Mouse (Mus musculus): ENCODE measurements around the gene Stk32c. TPM values are rescaled to one million over a fixed set of nuclear protein-coding genes. Genes with fewer than 3 reads are reported as not detected.

Gene Stk32c
- polyA plus RNA-seq, 2 experiments = 0.12 TPM; not detected in 1

DNA sequence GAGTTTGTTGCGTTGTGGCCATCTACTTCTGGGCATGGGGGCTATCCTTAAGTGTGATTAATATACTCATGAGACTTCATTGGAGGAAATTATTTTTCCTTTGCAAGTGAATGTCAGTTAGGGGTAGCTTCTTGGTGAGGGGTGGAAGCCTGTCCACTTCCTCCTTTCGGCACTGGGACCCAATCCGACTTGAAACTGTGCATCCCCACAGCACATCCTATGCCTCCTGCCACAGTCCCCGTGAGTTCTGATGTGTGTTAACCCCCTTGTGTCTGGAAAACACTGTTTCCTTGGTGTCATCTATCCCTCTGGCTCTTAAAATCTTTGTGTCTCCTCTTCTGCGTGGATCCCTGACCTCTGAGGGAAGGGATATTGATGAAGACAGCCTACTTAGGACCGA lies 11.9 kb downstream of the Stk32c start:
- H3K9ac ChIP-seq (replicated peaks) = no peak overlapping the region
- H3K4me2 ChIP-seq (ENCODE audit: low read depth) = no peak overlapping the region
- no peaks in the 10 kb centered on the region for H3K27me3 ChIP-seq (ENCODE audit: control insufficient read depth, insufficient read depth, low read length)
- DNase-seq (ENCODE audit: low read depth in 3 of 3, low spot score in 3 of 3) (no peak), ATAC-seq (ENCODE audit: insufficient read depth) (no peak)
- no peak overlapping the region for H3K4me3 ChIP-seq (ENCODE audit: insufficient read depth in 1 of 2, low read depth in 2 of 2, low read length in 2 of 2)
- TF ChIP-seq CTCF (IDR thresholded peaks at IDR 0.05; ENCODE audit: low read depth) (no peak), EP300 (IDR thresholded peaks at IDR 0.05; ENCODE audit: low read depth) (no peak)
- no peaks in the 10 kb centered on the region for H3K36me3 ChIP-seq (replicated peaks; ENCODE audit: control insufficient read depth, insufficient read depth, low read depth)
- H3K4me1 ChIP-seq (replicated peaks; ENCODE audit: control insufficient read depth in 2 of 2, insufficient read depth in 2 of 2, low read length in 1 of 2) = no peaks in the 10 kb centered on the region
- H3K9me3 ChIP-seq (ENCODE audit: control insufficient read depth, low read length) = no peaks in the 10 kb centered on the region
- 32% methylated on average over 6 of the region's 6 CpGs for WGBS (ENCODE audit: insufficient replicate concordance)
- no peak overlapping the region for H3K27ac ChIP-seq

DNA sequence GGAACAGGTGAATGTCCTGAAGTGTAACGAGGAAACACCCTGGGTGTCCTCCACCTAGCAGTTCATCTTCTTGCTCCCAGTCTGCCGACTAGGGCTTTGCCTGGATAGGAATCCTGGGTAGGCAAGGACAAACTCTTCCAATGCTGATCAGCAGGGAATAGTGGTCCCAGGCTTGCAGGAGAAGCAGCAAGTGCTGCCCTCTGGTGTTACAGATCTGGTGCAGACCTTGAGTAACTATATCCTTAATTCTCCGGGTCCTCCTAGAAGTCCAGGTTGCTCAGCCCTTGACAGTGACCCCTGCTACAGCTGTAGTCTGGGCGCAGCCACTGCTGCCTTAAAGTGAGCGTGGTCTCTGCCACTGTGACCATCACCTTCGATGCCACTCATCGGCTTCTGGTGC lies 13.0 kb downstream of the Stk32c start:
- Histone ChIP-seq H3K4me1 (replicated peaks; ENCODE audit: control insufficient read depth in 2 of 2, insufficient read depth in 2 of 2, low read length in 1 of 2) (no peaks in the 10 kb centered on the region), H3K9me3 (ENCODE audit: control insufficient read depth, low read length) (no peaks in the 10 kb centered on the region), H3K27ac (no peak overlapping the region), H3K36me3 (replicated peaks; ENCODE audit: control insufficient read depth, insufficient read depth, low read depth) (no peaks in the 10 kb centered on the region), H3K4me3 (ENCODE audit: insufficient read depth in 1 of 2, low read depth in 2 of 2, low read length in 2 of 2) (no peak overlapping the region), H3K9ac (replicated peaks) (no peak overlapping the region), H3K27me3 (ENCODE audit: control insufficient read depth, insufficient read depth, low read length) (no peaks in the 10 kb centered on the region), H3K4me2 (ENCODE audit: low read depth) (no peak overlapping the region)
- TF ChIP-seq EP300 (IDR thresholded peaks at IDR 0.05; ENCODE audit: low read depth) (no peak), CTCF (IDR thresholded peaks at IDR 0.05; ENCODE audit: low read depth) (peak; percentile 52)
- 17% methylated on average over 7 of the region's 7 CpGs for WGBS (ENCODE audit: insufficient replicate concordance)
- no peak for ATAC-seq (ENCODE audit: insufficient read depth)
- DNase-seq (ENCODE audit: low read depth in 3 of 3, low spot score in 3 of 3) = no peak

DNA sequence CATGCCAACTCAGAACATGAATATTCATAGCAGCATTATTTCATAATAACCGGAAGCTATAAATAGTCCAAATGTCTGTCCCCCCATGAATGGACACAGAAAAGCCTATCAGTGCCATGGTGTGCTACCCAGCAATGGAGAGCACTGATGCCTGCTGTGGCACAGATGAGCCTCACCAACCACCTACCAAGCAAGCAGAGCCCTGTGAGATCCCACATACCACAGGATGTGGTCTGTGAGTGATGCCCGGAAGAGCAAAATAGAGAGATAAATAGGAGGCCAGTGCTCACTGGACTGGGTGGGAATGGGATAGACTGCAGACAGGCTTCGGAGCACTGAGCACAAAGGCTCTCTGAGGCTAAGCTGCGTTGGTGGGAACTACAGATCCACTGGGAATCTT lies 16.1 kb downstream of the Stk32c start:
- Histone ChIP-seq H3K9ac (replicated peaks) (no peak overlapping the region), H3K4me1 (replicated peaks; ENCODE audit: control insufficient read depth in 2 of 2, insufficient read depth in 2 of 2, low read length in 1 of 2) (no peaks in the 10 kb centered on the region), H3K4me3 (ENCODE audit: insufficient read depth in 1 of 2, low read depth in 2 of 2, low read length in 2 of 2) (no peak overlapping the region), H3K27ac (no peak overlapping the region), H3K9me3 (ENCODE audit: control insufficient read depth, low read length) (no peaks in the 10 kb centered on the region), H3K27me3 (ENCODE audit: control insufficient read depth, insufficient read depth, low read length) (no peaks in the 10 kb centered on the region), H3K36me3 (replicated peaks; ENCODE audit: control insufficient read depth, insufficient read depth, low read depth) (no peaks in the 10 kb centered on the region), H3K4me2 (ENCODE audit: low read depth) (no peak overlapping the region)
- DNase-seq (ENCODE audit: low read depth in 3 of 3, low spot score in 3 of 3) (no peak), ATAC-seq (ENCODE audit: insufficient read depth) (no peak)
- TF ChIP-seq CTCF (IDR thresholded peaks at IDR 0.05; ENCODE audit: low read depth) (no peak), EP300 (IDR thresholded peaks at IDR 0.05; ENCODE audit: low read depth) (no peak)
- 32% methylated on average over 4 of the region's 4 CpGs for WGBS (ENCODE audit: insufficient replicate concordance)

DNA sequence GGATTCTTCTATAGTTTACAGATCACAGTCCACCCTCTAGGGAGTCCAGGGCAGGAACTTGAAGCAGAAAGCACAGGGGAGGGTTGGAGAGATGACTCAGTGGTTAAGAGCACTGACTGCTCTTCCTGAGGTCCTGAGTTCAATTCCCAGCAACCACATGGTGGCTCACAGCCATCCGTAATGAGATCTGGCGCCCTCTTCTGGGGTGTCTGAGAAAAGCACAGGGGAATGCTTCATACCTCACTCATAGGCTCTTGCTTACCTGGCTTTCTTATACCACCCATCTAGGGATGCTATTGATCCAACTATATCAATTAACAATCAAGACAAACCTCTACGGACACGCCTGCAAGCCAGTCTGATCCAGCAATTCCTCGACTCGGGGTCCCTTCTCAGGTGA lies 21.5 kb downstream of the Stk32c start:
- no peaks in the 10 kb centered on the region for H3K36me3 ChIP-seq (replicated peaks; ENCODE audit: control insufficient read depth, insufficient read depth, low read depth)
- no peak overlapping the region for H3K27ac ChIP-seq
- H3K4me1 ChIP-seq (replicated peaks; ENCODE audit: control insufficient read depth in 2 of 2, insufficient read depth in 2 of 2, low read length in 1 of 2) = no peaks in the 10 kb centered on the region
- 48% methylated on average over 6 of the region's 6 CpGs for WGBS (ENCODE audit: insufficient replicate concordance)
- no peak for ATAC-seq (ENCODE audit: insufficient read depth)
- no peak overlapping the region for H3K4me3 ChIP-seq (ENCODE audit: insufficient read depth in 1 of 2, low read depth in 2 of 2, low read length in 2 of 2)
- no peak overlapping the region for H3K9ac ChIP-seq (replicated peaks)
- no peaks in the 10 kb centered on the region for H3K9me3 ChIP-seq (ENCODE audit: control insufficient read depth, low read length)
- DNase-seq (ENCODE audit: low read depth in 3 of 3, low spot score in 3 of 3) = no peak
- H3K4me2 ChIP-seq (ENCODE audit: low read depth) = no peak overlapping the region
- TF ChIP-seq EP300 (IDR thresholded peaks at IDR 0.05; ENCODE audit: low read depth) (no peak), CTCF (IDR thresholded peaks at IDR 0.05; ENCODE audit: low read depth) (peak; percentile 50)
- peaks cover 25% of the 10 kb centered on the region for H3K27me3 ChIP-seq (ENCODE audit: control insufficient read depth, insufficient read depth, low read length)

DNA sequence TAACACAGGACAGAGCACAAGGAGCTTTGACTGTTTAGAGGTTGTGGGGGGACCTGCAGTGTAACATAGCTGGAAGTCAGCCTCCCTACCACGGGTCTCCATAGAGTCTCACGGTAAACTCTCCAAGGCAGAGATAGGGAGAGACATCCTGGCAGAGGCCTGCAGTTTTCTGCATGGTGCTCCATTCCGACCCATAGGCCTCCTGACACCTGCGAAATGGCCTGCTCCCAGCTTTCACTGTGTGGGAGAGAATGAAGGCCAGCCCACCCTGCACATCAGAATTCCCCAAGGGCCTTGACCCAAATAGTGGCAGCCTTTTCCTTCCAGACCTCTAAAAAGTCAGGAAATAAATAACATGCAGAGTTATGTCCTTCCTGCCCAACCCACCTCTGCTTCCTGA lies 22.5 kb downstream of the Stk32c start:
- Histone ChIP-seq H3K9ac (replicated peaks) (no peak overlapping the region), H3K27ac (no peak overlapping the region), H3K9me3 (ENCODE audit: control insufficient read depth, low read length) (no peaks in the 10 kb centered on the region), H3K4me3 (ENCODE audit: insufficient read depth in 1 of 2, low read depth in 2 of 2, low read length in 2 of 2) (no peak overlapping the region), H3K36me3 (replicated peaks; ENCODE audit: control insufficient read depth, insufficient read depth, low read depth) (no peaks in the 10 kb centered on the region), H3K4me2 (ENCODE audit: low read depth) (no peak overlapping the region), H3K4me1 (replicated peaks; ENCODE audit: control insufficient read depth in 2 of 2, insufficient read depth in 2 of 2, low read length in 1 of 2) (no peaks in the 10 kb centered on the region), H3K27me3 (ENCODE audit: control insufficient read depth, insufficient read depth, low read length) (peaks cover 31% of the 10 kb centered on the region)
- WGBS (ENCODE audit: insufficient replicate concordance) = 73% methylated on average over 4 of the region's 4 CpGs
- TF ChIP-seq CTCF (IDR thresholded peaks at IDR 0.05; ENCODE audit: low read depth) (no peak), EP300 (IDR thresholded peaks at IDR 0.05; ENCODE audit: low read depth) (no peak)
- DNase-seq (ENCODE audit: low read depth in 3 of 3, low spot score in 3 of 3) (no peak), ATAC-seq (ENCODE audit: insufficient read depth) (no peak)
